Mouse (Mus musculus) heart, embryonic 11.5 days (tissue): ENCODE measurements at regions not wholly inside any gene's neighbourhood (a gene's known extent, or its start where the extent isn't known, plus 50 kb on each side); places are given as distances from the start of the nearest gene placed in this dataset.

Experiments
- ATAC-seq: fragments of 200-750 bp; cut with Nextera tagmentation; replicated peaks from 2 replicates; pipeline ENCODE4 v1.8.0; 2017; ENCODE audit warnings: moderate library complexity; ENCODE audit not compliant: insufficient number of reproducible peaks, low FRiP score, low TSS enrichment
- H3K27ac ChIP-seq: fragments of 300-500 bp; sonication (generic); 2 replicates; pipeline ENCODE4 v1.5.1; 2014; ENCODE audit warnings: mild to moderate bottlenecking, low read depth, low read length
- H3K27me3 ChIP-seq: fragments of 300-500 bp; sonication (generic); 2 replicates; pipeline ENCODE4 v1.6.1; 2014; ENCODE audit warnings: mild to moderate bottlenecking, low read length, mixed read lengths; ENCODE audit not compliant: control insufficient read depth, insufficient read depth
- H3K36me3 ChIP-seq: fragments of 300-500 bp; sonication (generic); 2 replicates; pipeline ENCODE4 v1.6.1; 2014; ENCODE audit warnings: mild to moderate bottlenecking, low read length, moderate library complexity, mixed read lengths; ENCODE audit not compliant: control insufficient read depth, insufficient read depth
- H3K4me1 ChIP-seq: fragments of 300-500 bp; sonication (generic); 2 replicates; pipeline ENCODE4 v1.6.1; 2014; ENCODE audit warnings: low read length; ENCODE audit not compliant: control insufficient read depth, insufficient read depth
- H3K4me2 ChIP-seq: fragments of 300-500 bp; sonication (generic); 2 replicates; pipeline ENCODE4 v1.6.1; 2014; ENCODE audit warnings: mild to moderate bottlenecking, moderate library complexity
- H3K4me3 ChIP-seq: fragments of 300-500 bp; sonication (generic); 2 replicates; pipeline ENCODE4 v1.5.1; 2014; ENCODE audit warnings: low read depth, low read length
- H3K9ac ChIP-seq: fragments of 300-500 bp; sonication (generic); 2 replicates; pipeline ENCODE4 v1.6.1; 2014; ENCODE audit warnings: mild to moderate bottlenecking, low read depth, low read length, moderate library complexity
- H3K9me3 ChIP-seq: fragments of 300-500 bp; sonication (generic); replicated peaks from 2 replicates; pipeline ENCODE4 v1.6.1; 2016; ENCODE audit warnings: low read length; ENCODE audit not compliant: control insufficient read depth
- WGBS: fragments of 180-500 bp; shearing (Covaris S2); extraction: QIAGEN DNeasy Blood & Tissue Kit; methylation state at CpG from one replicate; pipeline ENCODE4 v1.1.7; 2014; ENCODE audit not compliant: insufficient replicate concordance; 5-methylcytosine and 5-hydroxymethylcytosine counted together

DNA sequence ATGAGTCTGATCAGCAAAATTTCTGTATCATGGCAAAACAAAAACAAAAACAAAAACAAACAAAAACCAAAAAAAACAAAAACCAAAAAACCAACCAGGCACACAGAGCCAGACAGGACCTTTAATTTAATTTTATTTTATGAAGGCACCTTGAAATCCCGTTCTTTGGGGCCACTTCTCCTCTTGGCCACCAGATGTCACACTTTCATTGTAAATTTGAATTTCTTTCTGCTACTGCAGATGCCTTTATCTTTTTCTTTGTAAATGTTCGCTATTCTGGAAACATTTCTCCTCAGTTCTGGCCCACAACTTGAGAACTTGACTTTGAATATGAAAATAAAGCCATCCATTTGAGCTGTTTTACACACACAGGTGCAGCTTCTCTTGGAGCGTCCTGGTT lies 78.6 kb upstream of the Rrp15 start:
- H3K4me3 ChIP-seq: no peak overlapping the region
- no peaks in the 10 kb centered on the region for H3K36me3 ChIP-seq
- H3K27ac ChIP-seq: no peak overlapping the region
- no peak for ATAC-seq
- no peaks in the 10 kb centered on the region for H3K9me3 ChIP-seq
- no peak overlapping the region for H3K9ac ChIP-seq
- H3K27me3 ChIP-seq: peaks cover 2% of the 10 kb centered on the region; the same call in 1 of the 2 replicates
- 24% methylated on average over 3 of the region's 3 CpGs for WGBS
- no peaks in the 10 kb centered on the region for H3K4me1 ChIP-seq
- no peak overlapping the region for H3K4me2 ChIP-seq

DNA sequence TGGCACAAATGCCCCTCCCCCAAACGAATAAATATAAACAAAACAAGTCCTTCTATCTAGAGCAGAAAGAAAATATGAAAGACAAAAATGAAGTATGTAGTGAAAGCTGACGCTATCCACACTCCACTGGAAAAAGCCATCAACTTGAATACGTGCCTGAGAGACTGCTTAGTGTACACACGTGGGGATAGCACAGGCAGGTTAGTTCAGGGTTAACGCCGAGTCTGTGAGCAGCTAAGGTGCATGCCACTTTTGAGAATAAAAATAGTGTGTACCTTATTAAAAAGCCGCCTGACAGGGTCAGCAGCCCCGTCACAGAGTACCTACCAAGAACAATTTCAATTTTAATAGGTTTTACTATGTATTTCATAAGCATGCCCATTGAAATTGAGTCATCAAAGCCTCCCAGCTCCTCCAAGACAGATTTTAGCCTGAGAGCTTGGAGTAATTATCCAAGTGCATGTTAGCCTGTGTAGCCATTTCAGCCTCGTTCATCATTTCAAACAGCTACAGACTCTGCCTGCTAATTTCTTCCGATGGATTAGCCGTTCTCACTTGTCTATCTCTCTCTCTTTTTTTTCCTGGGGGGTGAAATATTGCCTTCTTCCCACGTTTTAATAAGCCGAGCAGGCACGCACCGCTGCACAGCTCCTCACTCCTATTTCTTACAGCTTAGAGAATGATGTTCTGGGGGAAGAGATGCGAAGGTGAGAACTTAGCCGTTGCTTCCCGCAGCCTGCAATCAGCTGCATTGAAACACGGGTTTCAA lies 59.2 kb upstream of the Rrp15 start:
- no peaks in the 10 kb centered on the region for H3K36me3 ChIP-seq
- no peaks in the 10 kb centered on the region; the same call in 1 of the 2 replicates for H3K27me3 ChIP-seq
- WGBS: 67% methylated on average over 19 of the region's 19 CpGs
- H3K4me3 ChIP-seq: no peak overlapping the region
- no peak overlapping the region for H3K4me2 ChIP-seq
- H3K4me1 ChIP-seq: no peaks in the 10 kb centered on the region
- no peak overlapping the region for H3K27ac ChIP-seq
- ATAC-seq: no peak
- H3K9ac ChIP-seq: no peak overlapping the region
- H3K9me3 ChIP-seq: no peaks in the 10 kb centered on the region

DNA sequence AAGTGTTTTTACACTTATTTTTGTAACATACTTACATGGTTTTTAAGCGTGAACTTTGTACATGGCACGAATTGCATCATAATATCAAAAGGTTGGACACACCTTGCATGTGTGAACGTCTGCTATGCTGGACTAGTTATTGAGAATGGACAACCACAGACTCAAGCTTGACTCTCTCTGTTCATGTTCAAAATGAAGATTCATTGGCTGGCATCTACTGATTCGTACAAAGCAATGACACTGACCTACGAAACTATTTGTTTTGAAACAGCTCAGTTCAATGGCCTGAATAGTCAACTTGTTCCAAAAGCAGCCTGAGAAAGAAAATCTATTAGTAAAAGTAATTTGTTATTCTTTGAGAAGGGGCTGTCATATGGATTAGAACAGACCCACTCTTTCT lies 55.3 kb upstream of the Rrp15 start:
- 82% methylated on average over 5 of the region's 5 CpGs for WGBS
- Histone ChIP-seq H3K4me1 (no peaks in the 10 kb centered on the region), H3K27me3 (no peaks in the 10 kb centered on the region; the same call in 1 of the 2 replicates), H3K4me2 (no peak overlapping the region), H3K4me3 (no peak overlapping the region), H3K9ac (no peak overlapping the region), H3K36me3 (no peaks in the 10 kb centered on the region), H3K9me3 (no peaks in the 10 kb centered on the region), H3K27ac (no peak overlapping the region)
- no peak for ATAC-seq
